Mouse (Mus musculus): ENCODE measurements at regions not wholly inside any gene's neighbourhood (a gene's known extent, or its start where the extent isn't known, plus 50 kb on each side); places are given as distances from the start of the nearest gene placed in this dataset.

GRCm38 (mm10) chr11:24226755-24227154 lies 148.9 kb downstream of the Bcl11a start:
- DNase-seq (ENCODE audit: low read depth in 2 of 2, low spot score in 2 of 2): no peak

GRCm38 (mm10) chr11:24233376-24233775 lies 155.5 kb downstream of the Bcl11a start:
- DNase-seq (ENCODE audit: low read depth in 2 of 2, low spot score in 2 of 2): no peak

- no peak for DNase-seq (ENCODE audit: low read depth in 2 of 2, low spot score in 2 of 2)
Observed at GRCm38 (mm10) chr11:24233821-24234220, 156.0 kb downstream of the Bcl11a start.

- DNase-seq (ENCODE audit: low read depth in 2 of 2, low spot score in 2 of 2): no peak
Observed at GRCm38 (mm10) chr11:24234422-24234821, 156.6 kb downstream of the Bcl11a start.

GRCm38 (mm10) chr11:24235326-24235725 lies 157.5 kb downstream of the Bcl11a start:
- DNase-seq (ENCODE audit: low read depth in 2 of 2, low spot score in 2 of 2): no peak

GRCm38 (mm10) chr11:24239631-24240030 lies 161.8 kb downstream of the Bcl11a start:
- DNase-seq (ENCODE audit: low read depth in 2 of 2, low spot score in 2 of 2): no peak

GRCm38 (mm10) chr11:24242096-24242495 lies 164.2 kb downstream of the Bcl11a start:
- DNase-seq (ENCODE audit: low read depth in 2 of 2, low spot score in 2 of 2): no peak

GRCm38 (mm10) chr11:24242888-24243287 lies 165.0 kb downstream of the Bcl11a start:
- DNase-seq (ENCODE audit: low read depth in 2 of 2, low spot score in 2 of 2): no peak

GRCm38 (mm10) chr11:24245390-24245789 lies 167.5 kb downstream of the Bcl11a start:
- no peak for DNase-seq (ENCODE audit: low read depth in 2 of 2, low spot score in 2 of 2)

- no peak for DNase-seq (ENCODE audit: low read depth in 2 of 2, low spot score in 2 of 2)
Observed at GRCm38 (mm10) chr11:24246314-24246713, 168.5 kb downstream of the Bcl11a start.

GRCm38 (mm10) chr11:24247285-24247684 lies 169.4 kb downstream of the Bcl11a start:
- no peak for DNase-seq (ENCODE audit: low read depth in 2 of 2, low spot score in 2 of 2)

- DNase-seq (ENCODE audit: low read depth in 2 of 2, low spot score in 2 of 2): no peak
Observed at GRCm38 (mm10) chr11:24251516-24251915, 173.7 kb downstream of the Bcl11a start.

- DNase-seq (ENCODE audit: low read depth in 2 of 2, low spot score in 2 of 2): no peak
Observed at GRCm38 (mm10) chr11:24255201-24256060, 177.6 kb downstream of the Bcl11a start.

GRCm38 (mm10) chr11:24257741-24258140 lies 179.9 kb downstream of the Bcl11a start:
- no peak for DNase-seq (ENCODE audit: low read depth in 2 of 2, low spot score in 2 of 2)

GRCm38 (mm10) chr11:24258340-24258739 lies 180.5 kb downstream of the Bcl11a start:
- DNase-seq (ENCODE audit: low read depth in 2 of 2, low spot score in 2 of 2): no peak

GRCm38 (mm10) chr11:24259668-24260067 lies 181.8 kb downstream of the Bcl11a start:
- no peak for DNase-seq (ENCODE audit: low read depth in 2 of 2, low spot score in 2 of 2)

- DNase-seq (ENCODE audit: low read depth in 2 of 2, low spot score in 2 of 2): no peak
Observed at GRCm38 (mm10) chr11:24269046-24269445, 191.2 kb downstream of the Bcl11a start.

GRCm38 (mm10) chr11:24281628-24282027 lies 203.8 kb downstream of the Bcl11a start:
- no peak for DNase-seq (ENCODE audit: low read depth in 2 of 2, low spot score in 2 of 2)

- no peak for DNase-seq (ENCODE audit: low read depth in 2 of 2, low spot score in 2 of 2)
Observed at GRCm38 (mm10) chr11:24282556-24282955, 204.7 kb downstream of the Bcl11a start.

- DNase-seq (ENCODE audit: low read depth in 2 of 2, low spot score in 2 of 2): no peak
Observed at GRCm38 (mm10) chr11:24286129-24287108, 208.6 kb downstream of the Bcl11a start.

GRCm38 (mm10) chr11:24293209-24293608 lies 215.4 kb downstream of the Bcl11a start:
- DNase-seq (ENCODE audit: low read depth in 2 of 2, low spot score in 2 of 2): no peak

Data from CD8-positive naive resting alpha-beta T cell, adult 2 months (primary cell).